Mouse (Mus musculus) E14TG2a.4 (cell line): ENCODE results near the gene Gper1.
"Not testable (repeated sequence)": the region's sequence is repeated elsewhere in the genome, so short reads cannot be mapped to it uniquely, and the experiment has no call there.

Source experiments
- H3K27me3 ChIP-seq: 2 replicates; pipeline ENCODE4 v1.6.1; 2014; ENCODE audit warnings: low read length, control low read depth; ENCODE audit not compliant: insufficient read depth
- H3K36me3 ChIP-seq: 2 replicates; pipeline ENCODE4 v1.6.1; 2014; ENCODE audit warnings: low read length, control low read depth; ENCODE audit not compliant: insufficient read depth
- H3K4me1 ChIP-seq: replicated peaks from 2 replicates; pipeline ENCODE4 v1.6.1; 2014; ENCODE audit warnings: low read depth, low read length, control low read depth
- H3K4me3 ChIP-seq: replicated peaks from 2 replicates; pipeline ENCODE4 v1.5.1; 2014; ENCODE audit warnings: mild to moderate bottlenecking, low read length
- H3K9me3 ChIP-seq: 2 replicates; pipeline ENCODE4 v1.6.1; 2014; ENCODE audit warnings: low read length, control low read depth
- CTCF ChIP-seq: conservative IDR thresholded peaks from 2 replicates; pipeline ENCODE4 v1.5.1; 2014; ENCODE audit warnings: low read length
- NANOG ChIP-seq: IDR thresholded peaks from 2 replicates; pipeline ENCODE4 v1.6.1; 2014; ENCODE audit warnings: borderline replicate concordance, low read length, mixed read lengths
- POU5F1 ChIP-seq: IDR thresholded peaks from 2 replicates; pipeline ENCODE4 v1.6.1; 2014; ENCODE audit warnings: low read length, borderline replicate concordance

The Gper1 gene

DNA sequence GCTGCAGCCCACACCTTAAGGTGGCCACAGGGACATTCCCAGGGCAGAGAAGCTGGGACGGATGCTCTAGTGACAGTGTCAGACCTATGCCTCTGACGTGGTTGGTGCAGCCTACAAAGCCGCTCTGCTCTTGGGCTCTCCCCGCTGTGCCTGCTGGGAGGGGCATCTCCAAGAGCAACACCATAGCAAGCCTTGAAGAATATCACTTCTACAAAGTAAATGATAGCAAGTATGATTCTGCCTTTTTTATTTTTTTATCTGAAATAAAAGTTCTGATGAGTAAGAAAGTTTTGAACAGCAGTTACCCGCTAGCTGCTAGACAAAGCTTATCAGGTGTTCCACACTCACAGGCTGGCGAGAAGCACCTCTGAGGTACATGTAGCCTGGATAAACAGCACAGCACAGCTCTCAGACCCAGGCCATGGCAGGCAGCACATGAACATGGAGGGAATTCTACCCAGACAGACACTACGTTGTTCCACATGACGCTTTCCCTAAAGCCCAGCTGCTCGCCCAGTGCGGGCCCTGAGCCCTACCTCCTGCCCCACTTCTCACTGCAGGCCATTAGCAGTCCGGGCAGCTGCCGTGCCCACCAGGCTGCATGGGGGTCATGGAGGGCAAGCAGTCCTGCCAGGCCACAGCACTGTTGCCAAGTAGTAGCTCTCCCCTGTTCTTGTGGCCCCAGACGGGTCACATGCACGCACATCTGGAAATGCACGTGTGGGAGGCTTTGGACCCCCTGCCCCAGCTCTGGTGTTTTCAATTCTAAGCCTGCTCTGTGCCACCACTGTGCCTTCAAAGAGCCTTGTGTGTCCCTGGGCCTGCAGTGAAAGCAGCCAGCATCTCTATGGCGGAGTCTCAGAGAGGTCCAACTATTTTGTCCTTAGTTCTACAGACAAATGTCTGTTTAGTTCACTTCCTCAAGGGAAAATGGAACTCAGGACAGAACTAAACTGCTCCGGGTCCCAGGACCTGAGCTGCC, 34.0 kb upstream of the Gper1 start:
- TF ChIP-seq POU5F1 (no peak), CTCF (no peak), NANOG (no peak)
- peaks cover 37% of the 10 kb centered on the region for H3K36me3 ChIP-seq
- H3K4me1 ChIP-seq: peaks cover 62% of the 10 kb centered on the region
- H3K9me3 ChIP-seq: no peaks in the 10 kb centered on the region
- no peak overlapping the region for H3K4me3 ChIP-seq
- H3K27me3 ChIP-seq: no peaks in the 10 kb centered on the region

- Histone ChIP-seq H3K36me3 (peaks cover 35% of the 10 kb centered on the region), H3K4me3 (no peak overlapping the region), H3K4me1 (peaks cover 65% of the 10 kb centered on the region), H3K9me3 (no peaks in the 10 kb centered on the region), H3K27me3 (no peaks in the 10 kb centered on the region)
- no peak for TF ChIP-seq CTCF
- no peak for TF ChIP-seq NANOG
- no peak for TF ChIP-seq POU5F1
Observed at GRCm38 (mm10) chr5:139389676-139390061, 33.3 kb upstream of the Gper1 start.

DNA sequence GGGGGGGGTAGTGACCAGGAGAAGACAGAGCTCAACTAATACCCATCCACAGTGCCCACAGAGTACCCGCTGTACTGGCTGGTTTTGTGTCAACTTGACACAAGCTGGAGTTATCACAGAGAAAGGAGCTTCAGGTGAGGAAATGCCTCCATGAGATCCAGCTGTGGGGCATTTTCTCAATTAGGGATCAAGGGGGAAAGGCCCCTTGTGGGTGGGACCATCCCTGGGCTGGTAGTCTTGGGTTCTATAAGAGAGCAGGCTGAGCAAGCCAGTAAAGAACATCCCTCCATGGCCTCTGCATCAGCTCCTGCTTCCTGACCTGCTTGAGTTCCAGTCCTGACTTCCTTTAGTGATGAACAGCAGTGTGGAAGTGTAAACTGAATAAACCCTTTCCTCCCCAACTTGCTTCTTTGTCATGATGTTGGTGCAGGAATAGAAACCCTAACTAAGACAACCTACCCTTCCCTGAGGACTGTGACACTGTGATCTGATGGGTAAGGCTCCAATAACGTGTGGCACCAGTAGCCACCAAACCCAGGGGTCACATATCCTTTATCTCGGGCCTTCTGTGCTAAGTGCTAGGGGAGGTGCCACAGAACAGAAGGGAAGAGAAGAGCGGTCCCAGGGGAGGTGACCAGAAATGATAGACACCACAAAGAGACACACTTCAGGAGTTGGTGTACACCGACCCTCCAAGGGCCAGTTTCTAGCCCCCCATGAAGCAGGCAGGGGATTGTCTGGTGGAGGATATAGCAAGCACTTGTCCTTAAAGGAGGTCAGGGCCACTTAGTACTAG, 32.4 kb upstream of the Gper1 start:
- H3K36me3 ChIP-seq: peaks cover 26% of the 10 kb centered on the region
- H3K4me1 ChIP-seq: peaks cover 64% of the 10 kb centered on the region
- not testable (repeated sequence) for H3K27me3 ChIP-seq, H3K9me3 ChIP-seq, H3K4me3 ChIP-seq

GRCm38 (mm10) chr5:139391309-139391990, 31.5 kb upstream of the Gper1 start:
- Histone ChIP-seq H3K4me1 (peaks cover 64% of the 10 kb centered on the region), H3K9me3 (no peaks in the 10 kb centered on the region), H3K4me3 (0 out of 2 replicates have a peak overlapping the region, but pooled peaks have one; percentile 35), H3K36me3 (peaks cover 18% of the 10 kb centered on the region; the same call in 1 of the 2 replicates), H3K27me3 (no peaks in the 10 kb centered on the region)
- TF ChIP-seq CTCF: no peak
- no peak for TF ChIP-seq POU5F1
- TF ChIP-seq NANOG: no peak

- H3K9me3 ChIP-seq: no peaks in the 10 kb centered on the region
- no peaks in the 10 kb centered on the region for H3K27me3 ChIP-seq
- TF ChIP-seq CTCF (no peak), POU5F1 (no peak), NANOG (no peak)
- peaks cover 60% of the 10 kb centered on the region for H3K4me1 ChIP-seq
- H3K4me3 ChIP-seq: no peak overlapping the region
- peaks cover 18% of the 10 kb centered on the region; the same call in 1 of the 2 replicates for H3K36me3 ChIP-seq
Observed at GRCm38 (mm10) chr5:139392219-139393196, 30.4 kb upstream of the Gper1 start.

DNA sequence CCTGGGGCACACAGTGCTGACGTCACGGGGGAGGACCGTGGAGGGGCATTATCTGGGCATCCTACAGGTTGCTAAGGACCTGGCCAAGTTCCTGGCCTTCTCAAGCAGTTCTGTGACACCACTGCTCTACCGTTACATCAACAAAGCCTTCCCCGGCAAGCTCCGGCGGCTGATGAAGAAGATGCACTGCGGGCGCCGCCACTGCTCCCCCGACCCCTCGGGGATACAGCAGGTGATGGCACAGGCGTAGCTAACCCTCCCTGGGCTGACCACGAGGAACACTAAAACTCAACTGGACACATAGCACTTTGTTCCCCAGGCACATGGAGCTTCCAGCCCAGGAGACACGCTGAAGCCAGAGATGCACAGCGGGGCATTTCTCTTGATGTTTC, 29.8 kb upstream of the Gper1 start:
- TF ChIP-seq NANOG: no peak
- Histone ChIP-seq H3K4me3 (no peak overlapping the region), H3K27me3 (no peaks in the 10 kb centered on the region), H3K9me3 (no peaks in the 10 kb centered on the region), H3K4me1 (peaks cover 53% of the 10 kb centered on the region), H3K36me3 (peaks cover 15% of the 10 kb centered on the region; the same call in 1 of the 2 replicates)

GRCm38 (mm10) chr5:139394399-139394798, 28.6 kb upstream of the Gper1 start:
- peaks cover 14% of the 10 kb centered on the region; the same call in 1 of the 2 replicates for H3K36me3 ChIP-seq
- no peak overlapping the region for H3K4me3 ChIP-seq
- no peaks in the 10 kb centered on the region for H3K27me3 ChIP-seq
- TF ChIP-seq NANOG (no peak), POU5F1 (no peak), CTCF (no peak)
- no peaks in the 10 kb centered on the region for H3K9me3 ChIP-seq
- peaks cover 54% of the 10 kb centered on the region for H3K4me1 ChIP-seq

- Histone ChIP-seq H3K4me3 (no peak overlapping the region), H3K9me3 (no peaks in the 10 kb centered on the region), H3K27me3 (no peaks in the 10 kb centered on the region), H3K36me3 (peaks cover 14% of the 10 kb centered on the region; the same call in 1 of the 2 replicates), H3K4me1 (peaks cover 48% of the 10 kb centered on the region)
- TF ChIP-seq CTCF: no peak
- no peak for TF ChIP-seq POU5F1
- no peak for TF ChIP-seq NANOG
Observed at GRCm38 (mm10) chr5:139395528-139395927, 27.4 kb upstream of the Gper1 start.
